Mouse (Mus musculus): Measurements from ENCODE around the gene Camk2n1. TPM values are rescaled to one million over a fixed set of nuclear protein-coding genes. Genes with fewer than 3 reads are reported as not detected.

The Camk2n1 gene
- polyA plus RNA-seq (2012; rRNA removed; ENCODE audit: low replicate concordance) = 42.9 and 126 TPM in 2 replicates

GRCm38 (mm10) chr4:138453753-138454570 lies at the start of gene Camk2n1:
TSS of gene Camk2n1 (plus strand) at chr4:138454314.

GRCm38 (mm10) chr4:138434347-138435316 lies 19.5 kb upstream of the Camk2n1 start, which contains the start of gene Mul1:
TSS of gene Mul1 (plus strand) at chr4:138434671.

Other genes starting within 250 kb of the Camk2n1 start
- gene Hp1bp3, start 238.0 kb upstream of the Camk2n1 start, polyA plus RNA-seq (2012; rRNA removed; ENCODE audit: low replicate concordance) = 16.3 and 16.8 TPM in 2 replicates
- gene Sh2d5, start 203.9 kb upstream of the Camk2n1 start, polyA plus RNA-seq (2012; rRNA removed; ENCODE audit: low replicate concordance) = 0.65 and 0.89 TPM in 2 replicates
- gene Kif17, start 203.9 kb upstream of the Camk2n1 start, polyA plus RNA-seq (2012; rRNA removed; ENCODE audit: low replicate concordance) = 0.13 and 0.26 TPM in 2 replicates
- gene Ddost, start 149.6 kb upstream of the Camk2n1 start, polyA plus RNA-seq (2012; rRNA removed; ENCODE audit: low replicate concordance) = 277 and 359 TPM in 2 replicates
- gene Pink1, start 128.0 kb upstream of the Camk2n1 start, polyA plus RNA-seq (2012; rRNA removed; ENCODE audit: low replicate concordance) = 108 and 186 TPM in 2 replicates
- gene Cda, start 86.3 kb upstream of the Camk2n1 start, polyA plus RNA-seq (2012; rRNA removed; ENCODE audit: low replicate concordance) = 576 and 630 TPM in 2 replicates
- gene Fam43b, start 57.8 kb upstream of the Camk2n1 start, polyA plus RNA-seq (2012; rRNA removed; ENCODE audit: low replicate concordance) = 0.04 TPM in 1 of 2 replicates, not detected in the other
- 27.5 and 34.9 TPM in 2 replicates for gene Mul1, start 19.6 kb upstream of the Camk2n1 start, polyA plus RNA-seq (2012; rRNA removed; ENCODE audit: low replicate concordance)
- 0.06 TPM in 1 of 2 replicates, not detected in the other for gene Vwa5b1, start 181.6 kb downstream of the Camk2n1 start, polyA plus RNA-seq (2012; rRNA removed; ENCODE audit: low replicate concordance)

Measured in duodenum, adult 2 months (tissue).